Mouse (Mus musculus): ENCODE data around the gene Gm42791.

The Gm42791 gene

GRCm38 (mm10) chr5:148885821-148886609 is 108.9 kb downstream of the Gm42791 start:
- no peak for DNase-seq (ENCODE audit: low read depth, low spot score)

- no peak for DNase-seq (ENCODE audit: low read depth, low spot score)
These were observed 111.3 kb downstream of the Gm42791 start for GRCm38 (mm10) chr5:148883671-148884070.

DNA sequence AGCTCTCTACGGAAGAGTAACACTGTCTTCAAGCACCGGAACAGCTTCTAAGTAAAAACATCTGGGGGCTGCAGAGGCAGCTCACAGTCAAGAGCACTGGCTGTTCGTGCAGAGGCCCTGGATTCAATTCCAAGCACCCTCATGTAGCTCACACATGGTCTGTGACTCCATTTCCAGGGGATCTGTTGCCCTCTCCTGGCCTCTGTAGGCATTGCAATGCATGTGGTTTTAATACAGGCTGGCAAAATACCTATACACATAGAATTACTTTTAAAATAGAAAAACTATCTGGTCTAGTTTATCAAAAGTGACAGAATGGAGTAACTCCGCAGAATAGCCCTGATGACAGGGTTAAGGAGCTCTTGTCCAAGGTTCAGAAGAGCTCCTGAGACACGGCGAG is 115.7 kb downstream of the Gm42791 start:
- DNase-seq (ENCODE audit: low read depth, low spot score): peak; percentile 44

- no peak for DNase-seq (ENCODE audit: low read depth, low spot score)
These were observed 121.8 kb downstream of the Gm42791 start for GRCm38 (mm10) chr5:148873116-148873515.

DNA sequence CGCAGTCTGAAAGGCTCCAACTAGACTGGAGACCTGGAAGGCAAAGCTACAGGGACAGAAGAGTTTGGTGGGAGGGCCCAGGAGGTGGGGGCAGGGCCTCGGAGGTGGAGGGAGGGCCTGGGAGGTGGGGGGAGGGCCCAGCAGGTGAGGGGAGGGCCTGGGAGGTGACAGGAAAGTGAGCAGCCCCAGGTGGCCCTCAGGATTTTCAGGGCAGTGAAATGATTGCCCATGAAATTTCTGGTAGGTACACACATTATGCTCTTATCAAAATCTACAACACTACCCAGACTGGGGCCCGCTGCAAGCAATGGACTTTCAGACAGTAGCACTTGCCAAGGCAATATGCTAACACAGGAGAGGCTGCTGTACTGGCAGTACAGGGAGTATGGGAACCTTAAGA is 125.4 kb downstream of the Gm42791 start:
- no peak for DNase-seq (ENCODE audit: low read depth, low spot score)

DNA sequence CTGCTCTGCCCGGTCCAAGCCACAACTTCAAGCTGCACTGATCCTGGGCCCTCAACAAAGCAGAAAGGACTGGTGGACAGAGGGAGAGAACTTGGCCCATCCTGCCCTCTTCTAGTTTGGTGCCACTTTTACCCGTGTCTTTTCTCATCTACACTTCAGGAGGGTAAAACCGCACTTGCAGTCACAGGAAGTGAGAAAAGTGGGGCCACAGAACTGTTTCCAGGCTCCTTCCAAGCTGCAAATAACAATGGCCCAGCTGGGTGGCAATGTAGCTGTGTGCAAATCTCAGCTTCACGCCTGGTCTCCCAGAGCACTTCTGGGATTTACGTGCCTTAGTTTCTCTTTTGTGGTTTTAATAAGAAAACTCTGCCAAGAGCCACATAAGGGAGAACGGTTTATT is 127.2 kb downstream of the Gm42791 start:
- DNase-seq (ENCODE audit: low read depth, low spot score): no peak

DNA sequence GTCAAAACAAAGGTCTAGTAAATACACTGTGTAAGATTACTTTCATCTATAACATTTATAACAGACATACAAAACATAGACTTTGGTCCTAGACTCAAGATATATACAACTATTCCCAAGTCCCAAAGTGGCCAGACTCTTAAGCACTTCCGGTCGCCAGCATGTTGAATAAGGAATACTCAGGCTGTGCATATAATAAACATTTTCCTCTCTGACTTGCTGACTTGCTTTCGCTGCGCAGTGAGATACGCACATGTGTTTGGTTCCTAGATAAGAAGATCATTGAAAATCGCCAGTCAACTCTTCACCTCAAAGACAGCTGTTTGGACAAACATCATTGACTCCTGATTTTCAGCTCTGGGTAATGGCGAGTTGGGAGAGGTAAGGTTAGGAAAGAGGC is 127.8 kb downstream of the Gm42791 start:
- no peak for DNase-seq (ENCODE audit: low read depth, low spot score)

DNA sequence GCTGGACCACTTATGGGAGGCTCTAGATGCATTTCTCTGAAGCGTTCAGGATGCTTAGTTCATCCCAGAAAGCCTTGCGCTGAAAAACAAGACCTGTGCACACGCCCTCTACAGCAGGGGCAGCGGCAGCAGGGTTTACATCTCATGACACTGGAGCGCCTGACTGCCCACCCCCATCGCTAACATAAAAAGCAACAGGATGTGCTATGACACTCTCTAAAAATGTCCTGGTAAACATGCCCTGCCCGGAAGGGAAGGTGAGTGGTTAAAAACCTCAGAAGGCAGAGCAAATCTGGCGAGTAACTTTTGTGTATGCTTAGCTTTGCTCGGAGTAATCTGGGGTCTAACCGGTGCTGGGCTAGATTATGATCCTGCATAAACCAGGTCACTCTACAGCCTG is 128.4 kb downstream of the Gm42791 start:
- DNase-seq (ENCODE audit: low read depth, low spot score): no peak

- DNase-seq (ENCODE audit: low read depth, low spot score): no peak
These were observed 131.5 kb downstream of the Gm42791 start for GRCm38 (mm10) chr5:148863409-148863808.

DNA sequence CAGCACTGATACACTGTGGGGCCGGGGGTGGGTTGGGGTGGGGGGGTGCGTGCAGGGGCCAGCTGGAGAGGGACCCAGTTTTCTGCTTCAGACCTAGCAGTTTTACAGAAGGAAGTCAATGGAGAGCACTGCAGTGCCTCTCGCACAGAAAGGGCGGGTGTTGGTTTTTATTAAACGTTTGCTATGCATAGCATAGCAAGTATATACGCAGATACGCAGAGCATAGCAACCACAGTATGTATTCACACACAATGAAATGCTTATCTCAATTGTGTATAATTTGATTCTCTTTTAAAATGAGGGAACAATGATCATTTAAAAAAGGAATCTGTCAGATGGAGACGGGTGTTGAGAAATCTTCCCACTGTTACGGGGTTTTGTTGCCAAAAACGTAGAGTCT is 132.1 kb downstream of the Gm42791 start:
- no peak for DNase-seq (ENCODE audit: low read depth, low spot score)

GRCm38 (mm10) chr5:148862136-148862535 is 132.8 kb downstream of the Gm42791 start:
- no peak for DNase-seq (ENCODE audit: low read depth, low spot score)

DNA sequence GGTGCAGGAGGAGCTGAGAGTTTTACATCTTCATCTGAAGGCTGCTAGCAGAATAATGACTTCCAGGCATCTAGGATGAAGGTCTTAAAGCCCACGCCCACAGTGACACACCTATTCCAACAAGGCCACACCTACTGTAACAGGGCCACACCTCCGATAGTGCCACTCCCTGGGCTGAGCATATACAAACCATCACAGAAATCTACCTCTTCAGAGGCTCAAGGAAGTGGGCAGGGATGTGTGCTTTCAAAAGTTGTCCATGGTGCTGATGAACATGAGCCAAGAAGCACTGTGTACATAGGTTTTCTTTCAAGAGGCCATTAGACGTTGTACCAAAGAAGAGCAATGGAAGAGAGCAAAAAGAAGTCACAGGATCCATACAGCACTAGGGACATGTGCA is 137.4 kb downstream of the Gm42791 start:
- peak; percentile 53 for DNase-seq (ENCODE audit: low read depth, low spot score)

DNA sequence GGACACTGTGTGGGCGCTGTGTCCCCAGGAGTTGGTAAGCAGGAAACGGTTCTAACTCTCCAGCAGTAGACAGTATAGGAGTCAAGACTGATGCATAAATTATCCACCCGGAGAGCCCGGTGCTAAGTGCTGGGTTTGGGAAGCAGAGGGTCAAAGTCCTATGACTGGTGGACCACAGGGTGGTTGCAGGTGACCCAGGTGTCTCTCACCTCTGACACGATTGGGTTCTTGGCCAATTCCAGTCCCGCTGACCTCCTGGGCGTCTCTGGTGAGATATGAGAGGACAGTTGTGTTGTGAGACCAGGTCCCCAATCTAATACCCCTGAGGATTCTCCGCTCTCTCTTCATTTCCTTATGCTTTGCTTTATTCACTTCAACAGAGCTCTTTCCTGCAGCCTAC is 139.9 kb downstream of the Gm42791 start:
- DNase-seq (ENCODE audit: low read depth, low spot score): no peak

DNA sequence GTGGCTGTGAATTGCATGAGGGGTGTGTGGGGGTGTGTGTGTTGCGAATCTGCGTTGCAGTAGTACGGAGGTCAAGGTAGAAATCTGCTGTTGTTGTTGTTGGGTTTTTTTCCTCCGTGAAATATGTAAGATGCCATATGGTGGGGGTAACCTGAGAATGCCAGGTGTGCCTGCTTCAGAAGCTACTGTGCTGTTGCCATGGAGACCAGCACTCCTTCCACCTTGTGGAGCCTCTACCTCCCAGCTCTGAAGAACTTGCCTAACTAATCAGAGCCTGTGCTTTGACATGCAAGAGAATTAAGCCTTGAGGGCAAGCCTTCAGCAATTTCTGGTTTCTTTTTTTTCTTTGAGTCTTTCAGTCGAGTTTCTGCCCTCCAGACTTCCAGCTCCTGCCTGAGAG is 140.8 kb downstream of the Gm42791 start:
- DNase-seq (ENCODE audit: low read depth, low spot score): no peak

DNA sequence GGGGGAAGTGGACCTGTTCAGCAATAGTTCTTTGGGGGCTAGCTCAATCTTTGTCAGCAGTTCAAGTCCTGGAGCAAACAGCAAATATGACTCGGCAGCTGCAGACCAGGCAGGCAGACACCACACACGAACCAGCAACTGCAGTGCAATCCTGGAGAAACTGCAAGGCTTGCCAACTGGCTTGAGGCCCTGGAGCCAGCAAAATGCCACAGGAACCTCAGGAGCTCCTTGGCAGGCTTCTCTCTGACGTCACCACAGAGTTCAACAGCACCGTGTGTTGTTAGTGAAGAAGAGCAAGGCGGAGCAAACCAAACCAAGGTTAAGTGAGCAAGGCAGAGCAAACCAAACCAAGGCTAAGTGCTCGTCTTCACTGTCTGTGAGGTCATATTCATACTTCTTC is 145.4 kb downstream of the Gm42791 start:
- DNase-seq (ENCODE audit: low read depth, low spot score): peak; percentile 68

DNA sequence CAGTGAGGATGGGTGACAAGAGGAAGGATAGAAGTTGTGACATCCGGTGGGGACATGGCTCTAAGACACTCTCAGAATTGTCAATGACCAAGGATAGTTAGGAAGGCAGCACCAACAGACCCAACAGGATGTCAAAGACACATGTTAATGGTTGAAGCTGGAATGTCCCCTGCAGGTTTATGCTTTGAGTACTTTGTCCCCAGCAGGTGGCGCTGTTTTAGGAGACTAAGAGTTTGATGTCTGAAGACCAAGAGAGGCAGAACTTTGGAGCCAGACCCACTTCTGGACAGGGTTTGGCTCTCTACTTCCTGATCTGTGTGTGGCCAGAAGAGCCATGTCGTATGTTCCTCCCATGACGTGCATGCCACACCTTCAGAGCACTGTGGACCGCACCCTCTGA is 147.9 kb downstream of the Gm42791 start:
- peak; percentile 21 for DNase-seq (ENCODE audit: low read depth, low spot score)
